Mouse (Mus musculus) heart, adult 2 months (tissue): ENCODE data around the gene AC134908.4. TPM values are rescaled to one million over a fixed set of nuclear protein-coding genes. Genes with fewer than 3 reads are reported as not detected.

Experiments used
- DNase-seq, 2 experiments: peaks; one replicate each; pipeline ENCODE4 v3.0.0; 2021
- H3K27ac ChIP-seq: fragments of 200-600 bp; 2 replicates; pipeline ENCODE4 v1.8.1; 2022
- H3K27me3 ChIP-seq: fragments of 200-500 bp; 2 replicates; pipeline ENCODE4 v1.6.1; 2012; ENCODE audit warnings: mild to moderate bottlenecking, low read length, inconsistent platforms, mixed read lengths; ENCODE audit not compliant: control insufficient read depth, insufficient read depth
- H3K36me3 ChIP-seq: fragments of 200-500 bp; 2 replicates; pipeline ENCODE4 v1.6.1; 2012; ENCODE audit warnings: low read length, inconsistent platforms; ENCODE audit not compliant: control insufficient read depth, insufficient read depth
- H3K4me1 ChIP-seq: fragments of 200-500 bp; 2 replicates; pipeline ENCODE4 v1.6.1; 2011; ENCODE audit warnings: low read length; ENCODE audit not compliant: control insufficient read depth, insufficient read depth
- H3K4me3 ChIP-seq: fragments of 200-600 bp; 2 replicates; pipeline ENCODE4 v1.8.1; 2022
- H3K79me2 ChIP-seq: fragments of 200-500 bp; replicated peaks from 2 replicates; pipeline ENCODE4 v1.6.1; 2012; ENCODE audit warnings: mild to moderate bottlenecking, inconsistent platforms, low read length, moderate library complexity, mixed read lengths; ENCODE audit not compliant: control insufficient read depth, insufficient read depth
- H3K9ac ChIP-seq: fragments of 200-500 bp; 2 replicates; pipeline ENCODE4 v1.6.1; 2012; ENCODE audit warnings: low read depth, mild to moderate bottlenecking, control low read depth, inconsistent platforms, low read length, mixed read lengths
- CTCF ChIP-seq: fragments of 200-600 bp; IDR thresholded peaks from 2 replicates; pipeline ENCODE4 v1.8.1; 2022; ENCODE audit warnings: antibody characterized with exemption, mild to moderate bottlenecking, moderate library complexity
- EP300 ChIP-seq: fragments of 200-500 bp; IDR thresholded peaks from 2 replicates; pipeline ENCODE4 v1.6.1; 2011; ENCODE audit warnings: low read depth, low read length, control low read depth; ENCODE audit not compliant: insufficient read depth
- POLR2A ChIP-seq: fragments of 200-500 bp; IDR thresholded peaks from 2 replicates; pipeline ENCODE4 v1.6.1; 2011; ENCODE audit warnings: mild to moderate bottlenecking, low read depth, low read length, control low read depth; ENCODE audit not compliant: insufficient read depth
- WGBS: fragments of 180-500 bp; shearing (Covaris S2); methylation state at CpG from one replicate; pipeline ENCODE4 v1.1.7; 2018; 5-methylcytosine and 5-hydroxymethylcytosine counted together
- intact Hi-C: fragments of 180-260 bp; cut with DNase I; formaldehyde crosslinking; loops from one replicate; pipeline ENCODE4 v1.15.1; 2025
- polyA plus RNA-seq: library from polyadenylated mRNA; depleted of rRNA; stranded (reverse); fragments of >200 nt; gene quantifications from 2 replicates; pipeline ENCODE4 v1.2.3, GENCODE M21; 2012
- total RNA-seq, 2 experiments: library from RNA; stranded (reverse); gene quantifications; 2 replicates each; pipeline ENCODE4 v1.2.3; 2021

Gene AC134908.4
- total and polyA plus RNA-seq, 3 experiments, result not detected

DNA sequence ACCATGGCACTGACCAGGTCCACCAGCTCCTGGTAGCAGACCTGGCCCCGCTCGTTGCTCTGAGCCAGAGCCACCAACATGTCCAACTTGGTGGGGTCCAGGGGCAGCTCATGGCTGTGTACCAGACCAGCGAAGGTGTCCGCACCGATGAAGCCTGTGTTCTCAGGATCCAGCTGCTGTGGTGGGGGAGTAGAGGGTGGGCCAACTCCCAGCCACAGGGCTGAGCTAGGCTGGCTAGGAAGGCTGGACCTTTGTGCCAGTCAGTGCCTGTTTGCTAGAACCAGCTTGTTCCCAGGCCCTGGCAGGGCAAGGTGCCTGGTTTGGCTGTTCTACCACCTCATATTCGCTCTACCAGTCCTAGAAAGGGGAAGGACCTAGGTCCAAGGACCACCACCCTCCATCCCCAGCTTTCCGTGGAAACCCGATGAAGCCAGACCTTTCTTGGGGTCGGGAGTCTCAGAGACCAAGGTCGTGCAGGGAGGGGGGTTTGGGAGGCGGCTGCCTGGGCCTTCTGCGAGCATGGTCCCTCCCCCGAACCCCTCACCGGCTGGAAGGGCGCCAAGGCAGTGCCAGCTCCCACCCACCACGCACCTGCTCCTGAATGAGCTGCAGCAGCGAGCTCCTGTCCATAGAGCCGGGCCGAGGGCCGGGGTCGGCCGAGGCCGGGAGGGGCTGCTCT lies 41.1 kb upstream of the AC134908.4 start:
- WGBS, result 21% methylated on average over 23 of the region's 23 CpGs
- Histone ChIP-seq H3K4me3 (peak overlapping the region; percentile 40), H3K9ac (peak overlapping the region; percentile 59), H3K36me3 (no peaks in the 10 kb centered on the region; the same call in 1 of the 2 replicates), H3K79me2 (peaks cover 2% of the 10 kb centered on the region), H3K4me1 (peaks cover 23% of the 10 kb centered on the region), H3K27ac (peak overlapping the region; percentile 73), H3K27me3 (no peaks in the 10 kb centered on the region)
- intact Hi-C loops, result no loop called here
- TF ChIP-seq CTCF (no peak), EP300 (no peak), POLR2A (peak; percentile 11; the same call in 1 of the 2 replicates)
- no peak for DNase-seq

DNA sequence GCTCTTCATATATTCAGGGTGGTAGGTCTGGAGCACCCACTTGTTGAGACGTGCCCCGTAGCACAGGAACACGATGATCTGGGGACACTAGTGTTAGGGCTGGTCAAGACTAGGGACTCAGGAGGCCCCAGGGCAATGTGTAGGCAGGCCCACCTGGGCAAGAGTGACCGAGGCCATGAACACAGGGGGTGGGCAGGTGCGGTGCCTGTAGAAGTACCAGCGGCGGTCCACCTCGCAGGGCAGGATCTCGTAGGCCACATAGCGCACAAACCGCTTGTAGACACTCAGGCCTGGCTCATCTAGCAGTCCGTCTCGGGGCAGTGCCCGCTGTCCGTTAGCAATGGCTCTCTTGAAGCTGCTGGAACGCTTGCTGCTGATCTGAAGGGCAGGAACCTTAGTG lies 40.4 kb upstream of the AC134908.4 start:
- H3K9ac ChIP-seq, result peak overlapping the region; percentile 59
- H3K27ac ChIP-seq, result peak overlapping the region; percentile 73; the same call in 1 of the 2 replicates
- WGBS, result 80% methylated on average over 16 of the region's 16 CpGs
- H3K36me3 ChIP-seq, result no peaks in the 10 kb centered on the region; the same call in 1 of the 2 replicates
- peaks cover 2% of the 10 kb centered on the region for H3K79me2 ChIP-seq
- intact Hi-C loops, result no loop called here
- peaks cover 26% of the 10 kb centered on the region for H3K4me1 ChIP-seq
- no peak for DNase-seq
- TF ChIP-seq POLR2A, result no peak
- TF ChIP-seq EP300, result no peak
- no peak for TF ChIP-seq CTCF
- no peaks in the 10 kb centered on the region for H3K27me3 ChIP-seq
- no peak overlapping the region for H3K4me3 ChIP-seq

DNA sequence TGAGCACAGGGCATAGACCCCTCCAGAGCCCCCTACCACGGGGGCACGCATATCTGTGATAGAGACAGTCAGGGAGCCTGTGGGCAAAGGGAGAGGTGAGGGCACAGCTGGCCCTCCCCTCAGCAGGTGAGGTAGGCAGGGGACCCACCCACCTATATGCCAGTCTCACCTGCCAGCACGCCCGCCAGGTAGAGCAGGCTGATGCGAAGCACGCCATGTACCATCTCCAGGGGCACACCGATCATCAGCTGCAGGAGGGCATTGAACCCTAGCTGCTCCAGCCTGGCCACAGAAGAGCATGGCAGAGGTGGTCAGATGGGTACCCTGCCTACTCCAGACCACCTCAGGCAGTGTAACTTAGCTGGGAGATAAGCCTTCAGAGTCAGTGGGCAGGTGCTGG lies 39.8 kb upstream of the AC134908.4 start:
- no peak for TF ChIP-seq POLR2A
- TF ChIP-seq EP300, result no peak
- TF ChIP-seq CTCF, result no peak
- no peak overlapping the region for H3K4me3 ChIP-seq

DNA sequence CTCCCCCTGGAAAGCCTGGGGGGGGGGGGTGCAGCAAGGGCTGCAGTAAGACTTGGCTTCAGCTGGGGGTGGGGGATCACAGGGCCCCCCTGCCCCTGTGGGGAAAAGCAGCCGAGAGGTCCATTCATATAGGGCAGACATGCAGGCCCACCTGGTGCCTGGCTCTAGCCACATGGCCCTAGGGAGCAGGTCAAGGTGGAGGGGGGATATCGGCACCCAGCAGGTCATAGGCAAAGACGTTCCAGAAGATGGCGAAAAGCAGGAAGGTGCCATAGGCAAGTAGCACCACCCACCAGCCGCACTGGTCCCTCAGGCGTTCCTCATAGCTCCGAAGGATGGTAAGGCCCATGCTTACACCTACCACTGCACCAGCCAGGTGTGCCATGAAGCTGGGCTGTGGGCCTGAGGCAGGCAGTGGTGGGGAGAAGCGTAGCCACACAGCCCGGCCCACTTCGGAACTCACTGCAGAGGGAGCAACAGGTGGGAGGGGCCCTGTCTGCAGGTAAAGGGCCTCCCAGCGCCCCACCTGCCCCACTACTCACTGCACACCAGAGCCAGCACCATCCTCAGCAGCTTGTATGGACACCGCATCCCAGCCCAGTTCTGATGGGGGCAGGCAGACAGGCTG lies 39.2 kb upstream of the AC134908.4 start:
- Histone ChIP-seq H3K27ac (peak overlapping the region; percentile 100; the same call in 1 of the 2 replicates), H3K9ac (0 out of 2 replicates have a peak overlapping the region, but pooled peaks have one; percentile 19), H3K36me3 (no peaks in the 10 kb centered on the region; the same call in 1 of the 2 replicates), H3K4me1 (peaks cover 26% of the 10 kb centered on the region), H3K27me3 (no peaks in the 10 kb centered on the region), H3K79me2 (peaks cover 2% of the 10 kb centered on the region), H3K4me3 (peak overlapping the region; percentile 85; the same call in 1 of the 2 replicates)
- no peak for DNase-seq
- TF ChIP-seq POLR2A (no peak), EP300 (no peak), CTCF (no peak)
- WGBS, result 83% methylated on average over 12 of the region's 12 CpGs
- intact Hi-C loops, result loop anchor here (5.0 kb wide), 1 partner anchor 33 kb away; the partner anchor contains the start of gene Mcrip2

More for the DNA sequence above, 39.8 kb upstream of the AC134908.4 start:
- 94% methylated on average over 7 of the region's 7 CpGs for WGBS
- intact Hi-C loops, result no loop called here
- peaks cover 26% of the 10 kb centered on the region for H3K4me1 ChIP-seq
- H3K27ac ChIP-seq, result no peak overlapping the region
- H3K79me2 ChIP-seq, result peaks cover 2% of the 10 kb centered on the region
- no peak for DNase-seq
- H3K9ac ChIP-seq, result no peak overlapping the region
- H3K36me3 ChIP-seq, result no peaks in the 10 kb centered on the region; the same call in 1 of the 2 replicates
- no peaks in the 10 kb centered on the region for H3K27me3 ChIP-seq

DNA sequence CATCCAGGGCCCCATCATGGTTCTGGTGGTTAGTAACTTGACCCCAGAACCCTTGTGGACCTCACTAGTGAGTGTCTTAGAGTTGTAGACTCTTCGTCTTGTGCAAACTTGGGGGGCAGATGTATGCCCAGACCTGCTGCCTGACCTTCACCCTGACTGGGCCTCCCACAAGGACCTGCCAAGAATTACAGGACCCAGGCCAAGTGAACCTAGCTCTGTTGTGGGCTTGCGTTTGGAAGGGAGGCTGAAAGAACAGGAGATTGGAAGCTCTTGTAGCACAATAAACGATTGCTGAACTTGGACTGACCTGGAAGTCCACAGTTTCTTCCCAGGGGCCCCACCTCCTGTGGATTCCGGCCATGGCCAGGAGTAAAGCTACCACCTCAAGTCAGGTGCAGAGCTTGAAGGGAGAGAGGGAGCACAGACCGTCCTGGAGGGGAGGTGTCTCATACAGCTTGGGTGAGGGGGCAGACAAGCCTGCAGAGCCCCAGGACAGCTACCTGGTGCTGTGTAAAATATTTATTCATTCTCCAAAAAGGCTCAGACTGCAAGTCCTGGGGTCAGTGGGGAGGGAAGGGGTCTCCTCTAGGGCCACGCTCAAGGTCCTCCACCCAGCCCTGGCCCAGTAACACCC lies 38.6 kb upstream of the AC134908.4 start:
- no peaks in the 10 kb centered on the region for H3K27me3 ChIP-seq
- 10% methylated on average over 6 of the region's 6 CpGs for WGBS
- peak; percentile 40 to 56 for DNase-seq
- peak overlapping the region; percentile 100 for H3K27ac ChIP-seq
- intact Hi-C loops, result loop anchor here (5.0 kb wide), 1 partner anchor 33 kb away; the partner anchor contains the start of gene Mcrip2
- H3K36me3 ChIP-seq, result no peaks in the 10 kb centered on the region; the same call in 1 of the 2 replicates
- peak overlapping the region; percentile 85 for H3K4me3 ChIP-seq
- peak overlapping the region; percentile 84 for H3K9ac ChIP-seq
- TF ChIP-seq POLR2A (no peak), CTCF (no peak)
- peaks cover 26% of the 10 kb centered on the region for H3K4me1 ChIP-seq
- H3K79me2 ChIP-seq, result peaks cover 2% of the 10 kb centered on the region
